Mouse (Mus musculus): ENCODE data around the gene Cdk5rap3. TPM values are rescaled to one million over a fixed set of nuclear protein-coding genes. Genes with fewer than 3 reads are reported as not detected.
A peak's percentile ranks its signal among the peaks of the same experiment; 100 is the strongest.

Cdk5rap3 gene
- polyA plus RNA-seq, 1 experiment from 2014 or later = 39.6 TPM

DNA sequence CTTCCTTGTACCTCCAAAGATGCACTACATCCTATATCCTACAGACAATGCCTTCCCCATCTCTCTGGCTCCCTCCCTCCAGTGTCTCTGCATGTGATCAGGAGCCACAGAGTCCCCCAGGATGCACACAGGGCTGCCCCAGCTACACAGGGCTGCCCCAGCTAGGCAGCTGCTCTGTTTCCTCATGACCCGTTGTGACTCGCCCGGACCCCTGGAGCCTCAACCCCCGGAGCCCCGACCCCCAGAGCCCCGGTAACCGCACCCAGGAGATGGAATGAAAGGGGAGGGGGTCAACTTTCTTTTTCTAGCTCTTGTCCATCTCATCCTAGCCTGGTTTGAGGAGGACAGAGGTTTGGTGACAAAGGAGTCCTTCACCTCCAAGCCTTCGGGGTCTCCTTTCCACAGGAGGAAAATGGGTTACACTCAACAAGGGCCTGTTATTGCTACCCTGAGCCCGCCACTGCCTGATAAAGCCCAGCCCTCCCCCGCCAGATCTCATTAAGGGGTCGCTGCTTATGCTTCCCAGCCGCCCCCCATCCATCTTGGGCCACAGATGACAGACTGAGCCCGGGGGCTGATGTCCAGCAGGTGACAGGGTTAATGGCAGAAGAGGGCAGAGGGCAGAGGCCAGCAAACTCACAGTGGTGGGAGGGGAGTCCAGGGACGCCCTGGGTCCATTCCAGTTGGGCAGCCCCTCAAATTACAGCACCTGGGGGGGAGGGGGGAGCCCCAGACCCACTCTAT lies 24.3 kb downstream of the Cdk5rap3 start:
- DNase-seq (no peak), ATAC-seq (ENCODE audit: low read depth) (no peak)
- H3K4me2 ChIP-seq = no peak overlapping the region
- no peak overlapping the region for H3K4me3 ChIP-seq (replicated peaks)
- 0 out of 2 replicates have a peak, but pooled peaks cover 3% of the 10 kb centered on the region for H3K27me3 ChIP-seq
- no peaks in the 10 kb centered on the region for H3K36me3 ChIP-seq
- H3K27ac ChIP-seq = no peak overlapping the region
- no peaks in the 10 kb centered on the region for H3K9me3 ChIP-seq (replicated peaks)
- H3K9ac ChIP-seq = no peak overlapping the region
- 60% methylated on average over 14 of the region's 14 CpGs for WGBS (ENCODE audit: insufficient replicate concordance)
- H3K4me1 ChIP-seq (replicated peaks) = 0 out of 2 replicates have a peak, but pooled peaks cover 1% of the 10 kb centered on the region

DNA sequence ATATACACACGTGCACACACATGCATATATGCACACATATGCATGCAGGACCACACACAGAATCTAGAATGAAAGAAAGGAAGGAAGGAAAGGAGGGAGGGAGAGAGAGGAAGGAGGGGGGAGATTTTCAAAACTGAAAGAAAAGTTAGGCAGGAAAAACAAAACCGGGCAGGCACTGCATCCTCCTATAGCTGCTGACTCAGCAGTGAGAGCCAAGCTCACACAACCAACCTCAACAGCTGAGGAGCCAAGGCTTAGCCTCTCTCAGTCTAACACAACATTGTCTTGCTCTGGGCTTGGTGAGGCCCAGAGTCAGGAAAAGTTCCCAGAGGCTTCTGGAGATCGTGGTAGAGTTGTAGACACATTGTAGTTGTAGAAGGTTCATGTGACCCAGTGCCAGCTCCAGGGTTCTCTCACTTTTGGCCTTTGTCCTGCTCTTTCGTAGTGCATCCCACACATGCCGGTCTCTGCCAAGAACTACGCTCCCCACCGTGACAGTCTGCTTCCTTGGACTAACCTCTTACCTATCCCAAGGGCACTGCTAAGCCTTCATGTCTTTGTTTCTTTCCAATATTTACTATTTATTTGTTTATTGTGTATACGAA lies 29.3 kb downstream of the Cdk5rap3 start:
- no peak overlapping the region for H3K27ac ChIP-seq

DNA sequence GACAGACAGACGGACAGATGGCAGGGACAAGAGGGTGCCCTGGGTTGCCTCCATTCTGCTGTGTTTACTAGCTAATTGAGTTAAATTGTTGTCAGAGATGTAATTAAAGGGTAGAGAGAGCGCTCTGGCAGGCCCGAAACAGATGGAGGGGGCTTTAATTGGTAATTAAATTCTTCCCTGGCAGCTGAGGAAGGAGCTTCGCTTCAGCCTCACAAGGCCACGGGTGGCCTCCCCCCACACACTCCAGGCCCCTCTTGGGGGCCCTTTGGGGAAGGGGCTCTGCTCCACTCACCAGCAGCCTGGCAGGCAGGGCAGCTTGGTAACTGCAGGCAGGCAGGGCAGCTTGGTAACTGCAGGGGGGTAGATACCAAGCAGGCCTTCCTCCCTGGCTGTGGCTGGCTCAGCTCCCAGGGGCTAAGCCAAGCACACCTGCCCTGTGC lies 30.4 kb downstream of the Cdk5rap3 start:
- Histone ChIP-seq H3K9me3 (replicated peaks) (no peaks in the 10 kb centered on the region), H3K36me3 (no peaks in the 10 kb centered on the region), H3K27me3 (no peaks in the 10 kb centered on the region), H3K27ac (no peak overlapping the region), H3K4me3 (replicated peaks) (no peak overlapping the region), H3K4me2 (no peak overlapping the region), H3K4me1 (replicated peaks) (0 out of 2 replicates have a peak, but pooled peaks cover 4% of the 10 kb centered on the region), H3K9ac (no peak overlapping the region)
- no peak for ATAC-seq (ENCODE audit: low read depth)
- WGBS (ENCODE audit: insufficient replicate concordance) = 64% methylated on average over 5 of the region's 5 CpGs
- DNase-seq = no peak

More for the DNA sequence above, 29.3 kb downstream of the Cdk5rap3 start:
- no peaks in the 10 kb centered on the region for H3K27me3 ChIP-seq
- H3K9me3 ChIP-seq (replicated peaks) = no peaks in the 10 kb centered on the region
- no peak for ATAC-seq (ENCODE audit: low read depth)
- no peak overlapping the region for H3K9ac ChIP-seq
- WGBS (ENCODE audit: insufficient replicate concordance) = 67% methylated on average over 8 of the region's 8 CpGs
- H3K36me3 ChIP-seq = no peaks in the 10 kb centered on the region
- H3K4me1 ChIP-seq (replicated peaks) = 0 out of 2 replicates have a peak, but pooled peaks cover 4% of the 10 kb centered on the region
- DNase-seq = no peak
- no peak overlapping the region for H3K4me3 ChIP-seq (replicated peaks)
- no peak overlapping the region for H3K4me2 ChIP-seq

GRCm38 (mm10) chr11:96880296-96880695 lies 36.0 kb downstream of the Cdk5rap3 start:
- Histone ChIP-seq H3K27ac (no peak overlapping the region), H3K9me3 (replicated peaks) (no peaks in the 10 kb centered on the region), H3K4me1 (replicated peaks) (peaks cover 19% of the 10 kb centered on the region), H3K4me2 (no peak overlapping the region), H3K27me3 (peaks cover 44% of the 10 kb centered on the region), H3K9ac (no peak overlapping the region), H3K4me3 (replicated peaks) (no peak overlapping the region), H3K36me3 (no peaks in the 10 kb centered on the region)
- 0 out of 2 replicates have a peak, but pooled peaks have one; percentile 26 for ATAC-seq (ENCODE audit: low read depth)
- WGBS (ENCODE audit: insufficient replicate concordance) = 56% methylated on average over 9 of the region's 9 CpGs
- no peak for DNase-seq

DNA sequence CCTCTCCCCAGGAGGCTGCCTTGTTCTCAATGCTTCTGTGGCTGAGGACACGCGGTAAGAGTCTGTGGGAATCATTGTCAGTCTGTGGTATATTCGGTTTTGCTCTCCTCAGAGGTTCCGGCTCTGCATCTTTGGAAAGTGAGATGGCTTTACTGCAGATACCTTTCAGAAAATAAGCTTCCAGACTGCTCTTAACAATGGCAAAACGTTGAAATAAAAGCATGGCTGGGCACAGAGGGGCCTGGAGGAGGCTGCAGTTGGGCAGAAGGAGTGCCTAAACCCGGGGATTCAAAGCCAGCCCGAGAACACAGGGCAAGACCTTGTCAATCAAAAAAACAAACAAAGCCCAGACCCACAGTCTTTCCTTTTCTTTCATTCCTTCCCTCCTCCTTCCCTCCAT lies 36.9 kb downstream of the Cdk5rap3 start:
- Histone ChIP-seq H3K4me2 (no peak overlapping the region), H3K36me3 (no peaks in the 10 kb centered on the region), H3K27me3 (peaks cover 53% of the 10 kb centered on the region), H3K4me3 (replicated peaks) (no peak overlapping the region), H3K4me1 (replicated peaks) (peaks cover 19% of the 10 kb centered on the region), H3K27ac (no peak overlapping the region), H3K9me3 (replicated peaks) (no peaks in the 10 kb centered on the region), H3K9ac (no peak overlapping the region)
- WGBS (ENCODE audit: insufficient replicate concordance) = 13% methylated on average over 7 of the region's 7 CpGs
- ATAC-seq (ENCODE audit: low read depth) = no peak
- DNase-seq = no peak

GRCm38 (mm10) chr11:96878715-96879114 lies 37.6 kb downstream of the Cdk5rap3 start:
- Histone ChIP-seq H3K9me3 (replicated peaks) (no peaks in the 10 kb centered on the region), H3K27me3 (peaks cover 60% of the 10 kb centered on the region)

DNA sequence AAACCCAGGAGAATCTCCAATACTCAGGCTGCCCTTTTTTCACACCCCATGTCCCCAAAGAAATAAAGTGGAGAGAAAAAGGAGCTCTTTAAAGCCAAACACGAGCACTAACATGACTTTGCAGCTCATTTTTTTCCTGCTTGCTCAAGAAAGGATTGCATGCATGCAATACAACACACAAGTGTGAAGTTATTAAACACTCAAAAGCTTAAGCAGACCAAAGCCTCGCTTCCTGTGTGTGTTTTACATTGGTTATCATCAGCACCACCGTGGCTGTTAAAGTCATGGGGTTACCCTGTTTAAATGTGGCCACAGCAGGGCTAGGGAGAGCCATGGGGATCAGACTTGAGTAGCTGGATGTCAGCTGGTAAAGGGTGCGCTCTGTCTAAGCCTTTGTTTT lies 39.2 kb downstream of the Cdk5rap3 start:
- no peaks in the 10 kb centered on the region for H3K36me3 ChIP-seq
- H3K4me1 ChIP-seq (replicated peaks) = peaks cover 19% of the 10 kb centered on the region
- H3K4me2 ChIP-seq = no peak overlapping the region
- ATAC-seq (ENCODE audit: low read depth) = no peak
- no peak overlapping the region for H3K9ac ChIP-seq
- no peak for DNase-seq
- WGBS (ENCODE audit: insufficient replicate concordance) = 30% methylated on average over 4 of the region's 4 CpGs
- H3K4me3 ChIP-seq (replicated peaks) = no peak overlapping the region
- H3K9me3 ChIP-seq (replicated peaks) = no peaks in the 10 kb centered on the region
- H3K27me3 ChIP-seq = peaks cover 76% of the 10 kb centered on the region
- H3K27ac ChIP-seq = no peak overlapping the region

More at GRCm38 (mm10) chr11:96878715-96879114, 37.6 kb downstream of the Cdk5rap3 start:
- H3K4me1 ChIP-seq (replicated peaks) = peaks cover 19% of the 10 kb centered on the region
- no peak overlapping the region for H3K27ac ChIP-seq
- H3K4me2 ChIP-seq = no peak overlapping the region
- no peaks in the 10 kb centered on the region for H3K36me3 ChIP-seq
- WGBS (ENCODE audit: insufficient replicate concordance) = 3% methylated on average over 3 of the region's 3 CpGs
- no peak for DNase-seq
- no peak overlapping the region for H3K9ac ChIP-seq
- no peak for ATAC-seq (ENCODE audit: low read depth)
- no peak overlapping the region for H3K4me3 ChIP-seq (replicated peaks)

DNA sequence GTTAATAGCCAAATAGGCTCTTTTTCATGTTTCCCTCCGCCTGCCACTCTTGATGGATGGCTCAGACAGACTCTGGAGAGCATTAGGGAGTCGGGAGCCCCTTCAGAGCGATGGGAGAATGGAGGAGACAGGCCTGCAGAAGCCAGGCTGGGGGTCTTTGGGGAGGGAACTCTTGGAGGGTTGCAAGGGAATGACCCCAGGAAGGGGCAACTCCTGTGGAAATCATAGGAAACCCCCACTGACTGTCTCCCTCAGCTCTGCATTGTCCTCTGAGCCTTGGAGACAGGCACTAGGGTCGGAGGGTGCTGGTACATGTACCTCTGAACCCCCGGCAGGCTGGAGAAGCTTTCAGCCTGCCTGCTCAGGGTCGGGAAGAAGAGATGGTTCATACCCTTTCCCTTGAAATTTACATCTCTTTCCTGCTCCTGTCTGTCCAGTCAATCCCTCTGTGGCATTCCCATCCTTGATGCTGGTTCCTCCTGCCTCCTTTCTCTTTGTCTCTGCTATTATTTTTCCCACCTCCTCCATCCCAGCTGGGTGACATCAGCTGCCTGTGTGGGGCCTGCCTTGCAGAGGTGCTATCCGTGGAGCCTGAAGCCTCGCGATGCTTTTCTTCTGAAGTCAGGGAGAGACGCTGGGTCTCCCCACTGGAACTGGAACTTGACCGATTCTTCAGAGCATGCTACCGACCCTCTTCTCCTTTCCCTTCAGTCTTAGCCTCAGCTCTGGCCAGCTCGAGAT lies 39.8 kb downstream of the Cdk5rap3 start:
- Histone ChIP-seq H3K9ac (no peak overlapping the region), H3K27me3 (peaks cover 79% of the 10 kb centered on the region), H3K27ac (no peak overlapping the region), H3K36me3 (no peaks in the 10 kb centered on the region), H3K4me2 (0 out of 2 replicates have a peak overlapping the region, but pooled peaks have one; percentile 1), H3K4me1 (replicated peaks) (peaks cover 19% of the 10 kb centered on the region), H3K4me3 (replicated peaks) (no peak overlapping the region), H3K9me3 (replicated peaks) (no peaks in the 10 kb centered on the region)
- DNase-seq (no peak), ATAC-seq (ENCODE audit: low read depth) (no peak)
- 17% methylated on average over 13 of the region's 13 CpGs for WGBS (ENCODE audit: insufficient replicate concordance)

GRCm38 (mm10) chr11:96875745-96876144 lies 40.6 kb downstream of the Cdk5rap3 start:
- Histone ChIP-seq H3K27me3 (peaks cover 81% of the 10 kb centered on the region), H3K9me3 (replicated peaks) (no peaks in the 10 kb centered on the region), H3K9ac (no peak overlapping the region), H3K27ac (no peak overlapping the region), H3K4me1 (replicated peaks) (peaks cover 19% of the 10 kb centered on the region), H3K4me2 (peak overlapping the region; percentile 50), H3K36me3 (no peaks in the 10 kb centered on the region), H3K4me3 (replicated peaks) (peak overlapping the region; percentile 27; the same call in 1 of the 2 replicates)
- DNase-seq (no peak), ATAC-seq (ENCODE audit: low read depth) (no peak)
- WGBS (ENCODE audit: insufficient replicate concordance) = under 1% methylated on average over 35 of the region's 35 CpGs

GRCm38 (mm10) chr11:96875270-96875669 lies 41.0 kb downstream of the Cdk5rap3 start:
- Histone ChIP-seq H3K9me3 (replicated peaks) (no peaks in the 10 kb centered on the region), H3K27ac (no peak overlapping the region), H3K4me2 (peak overlapping the region; percentile 50), H3K36me3 (no peaks in the 10 kb centered on the region), H3K27me3 (peaks cover 84% of the 10 kb centered on the region), H3K4me3 (replicated peaks) (no peak overlapping the region), H3K9ac (no peak overlapping the region), H3K4me1 (replicated peaks) (peaks cover 19% of the 10 kb centered on the region)
- DNase-seq (no peak), ATAC-seq (ENCODE audit: low read depth) (no peak)
- whole genome bisulfite sequencing (ENCODE audit: insufficient replicate concordance) = 21% methylated on average over 4 of the region's 4 CpGs

- peaks cover 74% of the 10 kb centered on the region for H3K27me3 ChIP-seq
- no peak overlapping the region for H3K27ac ChIP-seq
- no peaks in the 10 kb centered on the region for H3K9me3 ChIP-seq (replicated peaks)
- H3K4me2 ChIP-seq = no peak overlapping the region
- 36% methylated on average over 11 of the region's 11 CpGs for WGBS (ENCODE audit: insufficient replicate concordance)
- peaks cover 11% of the 10 kb centered on the region for H3K4me1 ChIP-seq (replicated peaks)
- no peaks in the 10 kb centered on the region for H3K36me3 ChIP-seq
- H3K9ac ChIP-seq = no peak overlapping the region
- ATAC-seq (ENCODE audit: low read depth) (no peak), DNase-seq (no peak)
- no peak overlapping the region for H3K4me3 ChIP-seq (replicated peaks)
Measured at GRCm38 (mm10) chr11:96873601-96874140, 42.6 kb downstream of the Cdk5rap3 start.
